Mouse (Mus musculus) embryonic facial prominence, embryonic 12.5 days (tissue): ENCODE data around the gene Fau. TPM values are rescaled to one million over a fixed set of nuclear protein-coding genes. Genes with fewer than 3 reads are reported as not detected.

Source experiments
- ATAC-seq: fragments of 200-750 bp; cut with Nextera tagmentation; 2 replicates; pipeline ENCODE4 v1.8.0; 2017; ENCODE audit not compliant: insufficient number of reproducible peaks, insufficient read depth, low FRiP score, low TSS enrichment
- H3K27ac ChIP-seq: fragments of 300-500 bp; sonication (generic); 2 replicates; pipeline ENCODE4 v1.5.1; 2016; ENCODE audit warnings: mild to moderate bottlenecking
- H3K27me3 ChIP-seq: fragments of 300-500 bp; sonication (generic); 2 replicates; pipeline ENCODE4 v1.6.1; 2016; ENCODE audit warnings: mild to moderate bottlenecking, moderate library complexity
- H3K36me3 ChIP-seq: fragments of 300-500 bp; sonication (generic); 2 replicates; pipeline ENCODE4 v1.6.1; 2016; ENCODE audit warnings: mild to moderate bottlenecking
- H3K4me1 ChIP-seq: fragments of 300-500 bp; sonication (generic); 2 replicates; pipeline ENCODE4 v1.6.1; 2016
- H3K4me2 ChIP-seq: fragments of 300-500 bp; sonication (generic); replicated peaks from 2 replicates; pipeline ENCODE4 v1.6.1; 2016; ENCODE audit warnings: mild to moderate bottlenecking, moderate library complexity
- H3K4me3 ChIP-seq: fragments of 300-500 bp; sonication (generic); 2 replicates; pipeline ENCODE4 v1.5.1; 2016; ENCODE audit warnings: mild to moderate bottlenecking
- H3K9ac ChIP-seq: fragments of 300-500 bp; sonication (generic); 2 replicates; pipeline ENCODE4 v1.6.1; 2016; ENCODE audit warnings: mild to moderate bottlenecking, moderate library complexity
- H3K9me3 ChIP-seq: fragments of 300-500 bp; sonication (generic); 2 replicates; pipeline ENCODE4 v1.6.1; 2016; ENCODE audit warnings: mild to moderate bottlenecking, moderate library complexity
- WGBS: fragments of 180-500 bp; shearing (Covaris S2); methylation state at CpG from one replicate; pipeline ENCODE4 v1.1.7; 2016; 5-methylcytosine and 5-hydroxymethylcytosine counted together
- polyA plus RNA-seq: library from polyadenylated mRNA; unstranded; fragments of >200 nt; fragmentation: Nextera tagmentation; extraction: Ambion mirVana; gene quantifications from 2 replicates; pipeline ENCODE4 v1.2.1, GENCODE M21; 2016

Gene Fau
- polyA plus RNA-seq, 1 experiment from 2014 or later, result 703 TPM

DNA sequence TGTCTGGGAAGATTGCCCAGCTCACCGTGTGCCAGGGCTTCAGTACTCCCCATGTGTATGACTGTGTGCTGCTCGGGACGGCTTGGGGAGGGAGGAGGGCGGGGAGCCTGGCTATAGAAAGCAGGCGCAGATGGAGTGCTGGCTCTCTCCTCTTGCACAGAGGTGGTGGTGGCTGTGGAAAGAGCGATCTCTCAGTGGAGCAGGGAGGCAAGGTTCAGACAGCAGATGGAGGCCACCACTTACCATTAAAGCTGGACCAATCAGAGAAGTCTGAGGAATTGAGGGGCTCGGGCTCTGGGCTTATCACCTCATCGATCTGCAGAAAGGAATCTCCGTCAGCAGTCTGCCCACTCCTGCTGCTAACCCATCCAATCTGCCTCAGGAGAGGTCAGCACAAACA, 24.5 kb downstream of the Fau start, which contains the start of gene Gm28374:
Gene Gm28374 (minus strand): TSS at position 101 of the 400 bp plus-strand sequence.
- H3K4me1 ChIP-seq, result peaks cover 14% of the 10 kb centered on the region
- peaks cover 33% of the 10 kb centered on the region for H3K36me3 ChIP-seq
- WGBS, result 88% methylated on average over 9 of the region's 9 CpGs
- H3K4me3 ChIP-seq, result no peak within 1 kb of the TSS
- no peak within 1 kb of the TSS for H3K27ac ChIP-seq
- no peaks in the 10 kb centered on the region for H3K27me3 ChIP-seq
- H3K4me2 ChIP-seq, result no peak within 1 kb of the TSS
- no peaks in the 10 kb centered on the region for H3K9me3 ChIP-seq
- no peak within 1 kb of the TSS for H3K9ac ChIP-seq
- ATAC-seq, result no peak

DNA sequence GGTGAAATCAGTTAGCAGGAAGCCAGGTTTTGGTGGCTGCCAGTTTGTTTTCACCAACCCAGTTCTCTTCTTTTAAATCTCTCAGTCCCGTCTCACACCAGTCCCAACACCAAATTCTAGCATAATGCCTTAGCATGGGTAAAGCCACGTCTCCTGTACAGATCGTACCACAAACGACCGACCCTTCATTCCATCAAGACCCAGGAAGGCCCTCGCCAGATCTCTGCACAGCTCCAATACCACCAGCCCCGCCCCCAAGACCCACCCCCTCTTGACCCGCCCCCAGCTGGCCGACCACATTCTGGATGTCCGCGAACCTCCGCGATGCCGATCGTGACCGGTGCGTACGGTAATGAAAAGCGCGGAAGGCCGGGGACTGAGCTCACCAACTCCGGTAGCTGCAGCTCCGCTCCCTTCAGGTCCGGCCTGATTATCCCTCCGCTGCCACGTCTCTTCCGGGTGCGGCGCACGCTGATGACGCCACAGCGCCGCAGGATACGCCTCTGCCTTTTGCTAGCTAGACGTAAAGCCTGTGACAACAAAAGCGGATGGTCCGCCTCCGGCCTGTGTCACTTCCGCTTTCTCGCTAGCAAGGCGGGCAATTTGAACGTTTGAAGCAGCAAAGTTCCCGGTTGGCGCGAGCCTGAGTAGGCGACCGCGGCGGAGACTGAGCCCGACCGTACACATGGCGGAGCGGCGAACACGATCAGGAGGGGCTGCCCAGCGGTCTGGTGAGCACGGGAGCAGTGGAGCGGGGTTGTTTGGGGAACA, 27.0 kb downstream of the Fau start, which contains the start of the genes Zfpl1 and Cdca5:
Gene Zfpl1 (minus strand): TSS at position 479 of the 771 bp plus-strand sequence.
Gene Cdca5 (plus strand): TSS at position 506 of the 771 bp plus-strand sequence.
- ATAC-seq, result peak; percentile 86
- H3K4me1 ChIP-seq, result peaks cover 14% of the 10 kb centered on the region
- WGBS, result under 1% methylated on average over 58 of the region's 58 CpGs
- H3K27ac ChIP-seq, result peak within 1 kb of the TSS; percentile 73
- H3K4me2 ChIP-seq, result peak within 1 kb of the TSS; percentile 97
- peaks cover 55% of the 10 kb centered on the region for H3K36me3 ChIP-seq
- H3K9me3 ChIP-seq, result no peaks in the 10 kb centered on the region
- no peaks in the 10 kb centered on the region for H3K27me3 ChIP-seq
- peak within 1 kb of the TSS; percentile 80 for H3K4me3 ChIP-seq
- peak within 1 kb of the TSS; percentile 79 for H3K9ac ChIP-seq

DNA sequence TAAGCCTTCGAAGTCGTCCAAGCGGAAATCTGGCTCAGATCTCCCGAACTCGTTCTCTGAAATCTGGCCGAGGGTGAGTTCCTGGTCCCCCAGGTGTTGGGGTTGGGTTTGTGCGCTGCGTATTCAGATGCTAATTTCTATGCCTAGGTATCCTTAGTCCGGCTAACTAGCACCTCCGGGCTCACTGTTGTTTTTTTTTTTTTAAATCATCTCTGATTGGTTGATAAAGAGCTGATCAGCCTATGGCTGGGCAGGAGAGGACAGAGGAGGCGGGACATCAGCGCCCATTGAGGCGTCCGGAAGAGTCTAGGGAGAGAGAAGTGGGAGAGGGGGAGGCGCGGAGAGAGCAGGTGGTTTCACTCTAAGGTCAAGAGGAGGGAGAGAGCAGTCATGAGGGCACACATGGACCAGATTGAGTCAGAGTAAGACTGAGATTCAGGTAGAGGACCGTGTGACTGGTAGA, 27.8 kb downstream of the Fau start:
- Histone ChIP-seq H3K27ac (peak overlapping the region; percentile 73; the same call in 1 of the 2 replicates), H3K4me1 (peaks cover 14% of the 10 kb centered on the region), H3K27me3 (no peaks in the 10 kb centered on the region), H3K4me3 (peak overlapping the region; percentile 80), H3K36me3 (peaks cover 55% of the 10 kb centered on the region), H3K9me3 (no peaks in the 10 kb centered on the region), H3K9ac (peak overlapping the region; percentile 79), H3K4me2 (peak overlapping the region; percentile 97)
- WGBS, result 0% methylated on average over 17 of the region's 17 CpGs
- ATAC-seq, result peak; percentile 76

GRCm38 (mm10) chr19:6088841-6089240, 31.2 kb downstream of the Fau start:
- H3K4me1 ChIP-seq, result peaks cover 9% of the 10 kb centered on the region
- no peaks in the 10 kb centered on the region for H3K27me3 ChIP-seq
- H3K4me2 ChIP-seq, result no peak overlapping the region
- no peak overlapping the region for H3K9ac ChIP-seq
- ATAC-seq, result no peak
- H3K27ac ChIP-seq, result no peak overlapping the region
- no peak overlapping the region for H3K4me3 ChIP-seq
- H3K36me3 ChIP-seq, result peaks cover 55% of the 10 kb centered on the region
- H3K9me3 ChIP-seq, result no peaks in the 10 kb centered on the region
- WGBS, result 93% methylated on average over 13 of the region's 13 CpGs

DNA sequence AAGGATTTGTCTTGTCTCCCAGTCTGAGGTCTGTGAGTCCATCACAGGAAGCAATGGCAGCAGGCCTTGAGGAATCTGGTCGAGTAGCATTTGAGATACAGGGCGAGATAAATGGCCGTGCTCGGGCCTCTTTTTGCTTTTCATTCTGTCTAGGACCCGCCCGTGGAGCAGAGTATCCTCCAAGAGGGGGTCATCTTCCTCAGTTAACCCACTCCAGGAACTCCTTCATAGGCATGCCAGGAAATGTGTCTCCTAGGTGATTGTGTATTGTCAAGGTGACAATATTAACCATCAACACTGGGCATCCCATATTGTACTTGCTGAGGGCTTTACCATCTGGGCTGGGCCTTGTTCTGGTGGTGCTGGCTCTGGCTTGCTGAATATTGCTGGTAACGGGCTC, 36.5 kb downstream of the Fau start, which contains the start of gene AC131692.1:
Gene AC131692.1 (plus strand): TSS at position 301 of the 400 bp plus-strand sequence.
- 88% methylated on average over 7 of the region's 7 CpGs for WGBS
- no peaks in the 10 kb centered on the region for H3K9me3 ChIP-seq
- ATAC-seq, result no peak
- no peaks in the 10 kb centered on the region for H3K4me1 ChIP-seq
- H3K4me3 ChIP-seq, result no peak within 1 kb of the TSS
- H3K36me3 ChIP-seq, result peaks cover 56% of the 10 kb centered on the region
- no peak within 1 kb of the TSS for H3K4me2 ChIP-seq
- H3K27me3 ChIP-seq, result no peaks in the 10 kb centered on the region
- H3K27ac ChIP-seq, result no peak within 1 kb of the TSS
- no peak within 1 kb of the TSS for H3K9ac ChIP-seq

DNA sequence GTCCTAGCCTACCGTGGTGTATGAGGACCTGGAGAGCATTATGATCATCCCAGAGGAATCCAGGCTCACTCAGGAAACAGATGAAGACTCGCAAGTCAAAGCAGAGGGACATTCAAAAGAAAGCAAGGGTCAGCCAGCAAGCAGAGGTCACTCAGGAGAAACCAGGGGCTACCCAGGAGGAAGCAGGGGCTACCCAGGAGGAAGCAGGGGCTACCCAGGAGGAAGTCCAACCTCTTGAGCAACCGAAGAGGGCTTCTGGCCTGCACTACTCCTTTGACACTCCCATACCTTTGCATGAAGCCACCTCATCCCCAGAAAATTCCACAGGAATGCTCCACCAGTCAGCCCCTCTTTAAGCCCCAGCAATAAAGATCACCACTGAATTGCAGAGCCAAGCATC, 40.2 kb downstream of the Fau start:
- no peaks in the 10 kb centered on the region for H3K9me3 ChIP-seq
- H3K27me3 ChIP-seq, result no peaks in the 10 kb centered on the region
- H3K4me2 ChIP-seq, result no peak overlapping the region
- 0 out of 2 replicates have a peak, but pooled peaks cover 3% of the 10 kb centered on the region for H3K4me1 ChIP-seq
- WGBS, result 90% methylated on average over 3 of the region's 3 CpGs
- H3K9ac ChIP-seq, result no peak overlapping the region
- peaks cover 22% of the 10 kb centered on the region for H3K36me3 ChIP-seq
- no peak overlapping the region for H3K4me3 ChIP-seq
- ATAC-seq, result no peak
- no peak overlapping the region for H3K27ac ChIP-seq

GRCm38 (mm10) chr19:6101186-6101585, 43.5 kb downstream of the Fau start:
- Histone ChIP-seq H3K4me2 (no peak overlapping the region), H3K9me3 (no peaks in the 10 kb centered on the region), H3K4me1 (0 out of 2 replicates have a peak, but pooled peaks cover 3% of the 10 kb centered on the region), H3K9ac (no peak overlapping the region; the same call in 1 of the 2 replicates), H3K27me3 (no peaks in the 10 kb centered on the region), H3K4me3 (no peak overlapping the region), H3K27ac (no peak overlapping the region), H3K36me3 (peaks cover 4% of the 10 kb centered on the region; the same call in 1 of the 2 replicates)
- 25% methylated on average over 6 of the region's 6 CpGs for WGBS
- ATAC-seq, result no peak

DNA sequence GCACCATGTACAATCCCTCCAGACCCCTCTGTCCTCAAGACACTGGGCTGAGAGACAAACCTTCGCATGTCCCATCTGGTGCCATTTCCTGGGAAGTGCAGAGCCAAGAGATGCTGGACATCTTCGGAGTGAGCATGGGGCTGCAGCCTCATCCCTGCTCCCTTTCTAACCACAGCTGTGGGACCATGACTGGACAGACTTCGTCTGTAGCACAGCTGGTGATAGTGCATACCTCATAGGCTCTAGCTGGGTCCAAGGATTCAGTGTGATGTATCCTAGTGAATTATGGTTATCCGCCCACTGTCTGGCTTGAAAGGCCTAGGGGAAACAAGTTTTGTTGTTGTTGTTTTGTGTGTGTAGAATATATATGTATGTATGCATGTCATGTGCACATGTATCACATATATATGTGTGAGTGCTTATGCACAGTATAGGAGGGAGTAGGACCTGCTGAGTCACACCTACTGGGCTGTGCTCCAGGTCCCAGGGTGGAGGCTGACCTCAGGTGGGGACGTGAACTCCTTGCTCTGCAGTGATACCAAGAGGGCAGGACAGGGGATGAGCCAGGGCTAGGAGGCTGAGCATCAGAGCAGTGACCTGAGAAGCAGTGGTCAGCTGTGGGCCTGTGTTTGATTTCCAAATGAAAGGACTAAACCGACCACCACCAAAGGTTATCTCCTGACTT, 44.7 kb downstream of the Fau start:
- 80% methylated on average over 6 of the region's 6 CpGs for WGBS
- no peaks in the 10 kb centered on the region; the same call in 1 of the 2 replicates for H3K36me3 ChIP-seq

GRCm38 (mm10) chr19:6104476-6104875, 46.8 kb downstream of the Fau start:
- no peak overlapping the region for H3K4me3 ChIP-seq
- no peaks in the 10 kb centered on the region for H3K27me3 ChIP-seq
- ATAC-seq, result no peak
- H3K9ac ChIP-seq, result no peak overlapping the region
- H3K4me2 ChIP-seq, result no peak overlapping the region
- WGBS, result 77% methylated on average over 4 of the region's 4 CpGs
- H3K36me3 ChIP-seq, result no peaks in the 10 kb centered on the region; the same call in 1 of the 2 replicates
- 0 out of 2 replicates have a peak, but pooled peaks cover 3% of the 10 kb centered on the region for H3K4me1 ChIP-seq
- H3K9me3 ChIP-seq, result no peaks in the 10 kb centered on the region
- no peak overlapping the region for H3K27ac ChIP-seq

More for the DNA sequence above, 44.7 kb downstream of the Fau start:
- no peak overlapping the region for H3K4me2 ChIP-seq
- H3K9me3 ChIP-seq, result no peaks in the 10 kb centered on the region
- no peak overlapping the region for H3K27ac ChIP-seq
- ATAC-seq, result no peak
- H3K27me3 ChIP-seq, result no peaks in the 10 kb centered on the region
- no peak overlapping the region for H3K4me3 ChIP-seq
- H3K4me1 ChIP-seq, result 0 out of 2 replicates have a peak, but pooled peaks cover 3% of the 10 kb centered on the region
- H3K9ac ChIP-seq, result no peak overlapping the region

DNA sequence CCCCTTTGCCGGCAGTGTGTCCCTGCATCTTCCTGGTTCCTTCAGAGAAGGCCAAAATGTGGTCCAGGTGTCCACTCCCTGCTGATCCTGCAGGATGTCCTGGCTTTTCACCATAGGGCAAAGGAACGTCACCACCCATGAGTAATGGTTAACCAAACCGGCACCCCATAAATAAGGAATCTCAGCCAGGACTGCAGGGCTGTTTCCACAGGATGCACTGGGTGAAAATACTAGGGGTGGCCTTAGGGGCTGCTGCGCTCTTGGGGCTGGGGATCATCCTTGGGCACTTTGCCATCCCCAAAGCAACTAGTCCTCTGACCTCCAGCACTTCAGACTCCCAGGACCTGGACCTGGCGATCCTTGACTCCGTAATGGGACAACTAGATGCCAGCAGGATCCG, 47.9 kb downstream of the Fau start, which contains the start of gene Naaladl1:
Gene Naaladl1 (plus strand): TSS at position 197 of the 400 bp plus-strand sequence.
- no peaks in the 10 kb centered on the region for H3K36me3 ChIP-seq
- 0 out of 2 replicates have a peak, but pooled peaks cover 3% of the 10 kb centered on the region for H3K4me1 ChIP-seq
- no peak for ATAC-seq
- H3K4me3 ChIP-seq, result no peak within 1 kb of the TSS
- no peak within 1 kb of the TSS for H3K4me2 ChIP-seq
- WGBS, result 82% methylated on average over 7 of the region's 7 CpGs
- no peak within 1 kb of the TSS for H3K27ac ChIP-seq
- no peaks in the 10 kb centered on the region for H3K9me3 ChIP-seq
- no peaks in the 10 kb centered on the region for H3K27me3 ChIP-seq
- H3K9ac ChIP-seq, result no peak within 1 kb of the TSS
